Mouse (Mus musculus): ENCODE measurements around the gene Cma2. TPM values are rescaled to one million over a fixed set of nuclear protein-coding genes. Genes with fewer than 3 reads are reported as not detected.
"Not testable (repeated sequence)": the region's sequence is repeated elsewhere in the genome, so short reads cannot be mapped to it uniquely, and the experiment has no call there.

The Cma2 gene
- polyA plus RNA-seq, 1 experiment from 2014 or later: not detected

DNA sequence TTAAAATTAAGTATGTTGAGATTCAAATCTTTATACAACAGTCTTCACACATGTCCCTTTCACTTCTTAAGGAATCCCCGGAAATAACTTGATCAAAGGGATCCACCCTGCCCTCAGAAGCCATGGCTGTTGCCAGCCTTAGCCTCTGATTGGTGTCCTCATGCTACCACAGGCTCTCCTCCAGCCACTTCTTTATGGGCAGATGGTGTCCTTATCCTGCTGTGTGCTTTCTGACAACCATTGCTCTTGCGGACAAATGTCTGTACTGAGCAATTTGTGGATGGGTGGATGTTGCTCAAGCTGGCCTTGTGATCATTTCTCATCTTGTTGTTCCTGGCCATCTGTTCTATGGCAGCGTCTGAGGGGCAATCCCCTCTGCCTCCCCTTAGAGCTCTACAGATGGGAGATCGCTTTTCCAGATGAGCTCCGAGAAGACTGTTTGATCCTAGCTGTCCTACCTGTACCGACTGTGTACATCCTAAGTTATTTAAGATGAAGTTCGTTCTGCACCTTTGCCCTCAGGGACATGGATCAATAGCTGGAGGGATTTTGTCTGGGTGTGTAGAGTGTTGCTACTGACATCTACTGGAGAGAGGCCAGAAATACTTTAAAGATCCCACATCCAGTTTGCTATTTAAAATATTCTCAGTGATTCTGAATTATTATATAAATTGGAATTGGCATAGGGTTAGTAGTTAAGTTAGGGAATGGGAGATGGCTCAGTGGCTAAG lies 10.5 kb upstream of the Cma2 start:
- Histone ChIP-seq H3K36me3 (ENCODE audit: control insufficient read depth, insufficient read depth, low read length) (no peaks in the 10 kb centered on the region), H3K9me3 (ENCODE audit: control insufficient read depth, low read length) (no peaks in the 10 kb centered on the region), H3K4me1 (replicated peaks; ENCODE audit: control insufficient read depth, insufficient read depth, low read length) (no peaks in the 10 kb centered on the region), H3K27ac (ENCODE audit: low read depth, low read length) (no peak overlapping the region), H3K9ac (ENCODE audit: low read depth, low read length) (no peak overlapping the region), H3K4me2 (no peak overlapping the region), H3K27me3 (replicated peaks; ENCODE audit: control insufficient read depth, insufficient read depth, low read length) (no peaks in the 10 kb centered on the region), H3K4me3 (ENCODE audit: low read depth, low read length) (no peak overlapping the region)
- ATAC-seq (replicated peaks; ENCODE audit: low FRiP score) (no peak), DNase-seq (ENCODE audit: low spot score) (no peak)
- 43% methylated on average over 7 of the region's 7 CpGs for WGBS

- Histone ChIP-seq H3K27me3 (replicated peaks; ENCODE audit: control insufficient read depth, insufficient read depth, low read length) (no peaks in the 10 kb centered on the region), H3K4me2 (no peak overlapping the region), H3K4me3 (ENCODE audit: low read depth, low read length) (no peak overlapping the region), H3K9me3 (ENCODE audit: control insufficient read depth, low read length) (no peaks in the 10 kb centered on the region), H3K36me3 (ENCODE audit: control insufficient read depth, insufficient read depth, low read length) (no peaks in the 10 kb centered on the region), H3K9ac (ENCODE audit: low read depth, low read length) (no peak overlapping the region), H3K4me1 (replicated peaks; ENCODE audit: control insufficient read depth, insufficient read depth, low read length) (no peaks in the 10 kb centered on the region), H3K27ac (ENCODE audit: low read depth, low read length) (no peak overlapping the region)
- WGBS: 51% methylated on average over 11 of the region's 11 CpGs
- DNase-seq (ENCODE audit: low spot score) (no peak), ATAC-seq (replicated peaks; ENCODE audit: low FRiP score) (no peak)
Observed at GRCm38 (mm10) chr14:55943601-55944000, 7.2 kb upstream of the Cma2 start.

- Histone ChIP-seq H3K27me3 (replicated peaks; ENCODE audit: control insufficient read depth, insufficient read depth, low read length) (no peaks in the 10 kb centered on the region), H3K4me2 (no peak within 1 kb of the TSS), H3K4me1 (replicated peaks; ENCODE audit: control insufficient read depth, insufficient read depth, low read length) (no peaks in the 10 kb centered on the region), H3K9me3 (ENCODE audit: control insufficient read depth, low read length) (no peaks in the 10 kb centered on the region), H3K27ac (ENCODE audit: low read depth, low read length) (no peak within 1 kb of the TSS), H3K9ac (ENCODE audit: low read depth, low read length) (no peak within 1 kb of the TSS), H3K36me3 (ENCODE audit: control insufficient read depth, insufficient read depth, low read length) (no peaks in the 10 kb centered on the region), H3K4me3 (ENCODE audit: low read depth, low read length) (no peak within 1 kb of the TSS)
- no peak for ATAC-seq (replicated peaks; ENCODE audit: low FRiP score)
- 52% methylated on average over 4 of the region's 4 CpGs for WGBS
- no peak for DNase-seq (ENCODE audit: low spot score)
Observed at GRCm38 (mm10) chr14:55944575-55944974, 6.2 kb upstream of the Cma2 start, which contains the start of gene Cma1. TSS of gene Cma1 (minus strand) at chr14:55944675.

- ATAC-seq (replicated peaks; ENCODE audit: low FRiP score) (no peak), DNase-seq (ENCODE audit: low spot score) (no peak)
- Histone ChIP-seq H3K9ac (ENCODE audit: low read depth, low read length) (no peak overlapping the region), H3K4me3 (ENCODE audit: low read depth, low read length) (no peak overlapping the region), H3K4me2 (no peak overlapping the region), H3K36me3 (ENCODE audit: control insufficient read depth, insufficient read depth, low read length) (no peaks in the 10 kb centered on the region), H3K9me3 (ENCODE audit: control insufficient read depth, low read length) (no peaks in the 10 kb centered on the region), H3K27ac (ENCODE audit: low read depth, low read length) (no peak overlapping the region), H3K27me3 (replicated peaks; ENCODE audit: control insufficient read depth, insufficient read depth, low read length) (no peaks in the 10 kb centered on the region), H3K4me1 (replicated peaks; ENCODE audit: control insufficient read depth, insufficient read depth, low read length) (no peaks in the 10 kb centered on the region)
- 28% methylated on average over 2 of the region's 2 CpGs for WGBS
Observed at GRCm38 (mm10) chr14:55946269-55946969, 4.4 kb upstream of the Cma2 start.

DNA sequence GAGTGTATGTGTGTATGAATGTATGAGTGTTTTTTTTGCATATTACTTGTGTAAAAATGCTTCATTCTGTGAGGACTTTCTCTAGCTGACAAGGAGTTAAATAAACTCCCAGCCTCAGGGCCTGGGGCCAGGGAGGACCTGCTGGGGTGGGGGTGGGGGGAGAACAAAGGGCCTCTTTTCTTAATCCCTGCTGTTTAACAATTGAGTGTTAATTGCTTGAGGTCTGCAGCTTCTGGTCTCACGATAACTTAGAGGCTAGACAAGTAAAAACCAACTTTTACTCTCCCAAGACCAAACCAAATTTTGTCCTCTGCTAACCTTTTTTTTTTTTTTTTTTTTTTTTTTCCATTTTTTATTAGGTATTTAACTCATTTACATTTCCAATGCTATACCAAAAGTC lies 12.5 kb downstream of the Cma2 start:
- 40% methylated on average over 1 of the region's 1 CpGs for WGBS
- H3K9me3 ChIP-seq (ENCODE audit: control insufficient read depth, low read length): no peaks in the 10 kb centered on the region
- H3K4me1 ChIP-seq (replicated peaks; ENCODE audit: control insufficient read depth, insufficient read depth, low read length): no peaks in the 10 kb centered on the region
- no peak overlapping the region for H3K4me2 ChIP-seq
- H3K4me3 ChIP-seq (ENCODE audit: low read depth, low read length): no peak overlapping the region
- H3K36me3 ChIP-seq (ENCODE audit: control insufficient read depth, insufficient read depth, low read length): no peaks in the 10 kb centered on the region
- H3K27ac ChIP-seq (ENCODE audit: low read depth, low read length): no peak overlapping the region
- H3K9ac ChIP-seq (ENCODE audit: low read depth, low read length): no peak overlapping the region
- ATAC-seq (replicated peaks; ENCODE audit: low FRiP score): no peak
- H3K27me3 ChIP-seq (replicated peaks; ENCODE audit: control insufficient read depth, insufficient read depth, low read length): no peaks in the 10 kb centered on the region
- no peak for DNase-seq (ENCODE audit: low spot score)

DNA sequence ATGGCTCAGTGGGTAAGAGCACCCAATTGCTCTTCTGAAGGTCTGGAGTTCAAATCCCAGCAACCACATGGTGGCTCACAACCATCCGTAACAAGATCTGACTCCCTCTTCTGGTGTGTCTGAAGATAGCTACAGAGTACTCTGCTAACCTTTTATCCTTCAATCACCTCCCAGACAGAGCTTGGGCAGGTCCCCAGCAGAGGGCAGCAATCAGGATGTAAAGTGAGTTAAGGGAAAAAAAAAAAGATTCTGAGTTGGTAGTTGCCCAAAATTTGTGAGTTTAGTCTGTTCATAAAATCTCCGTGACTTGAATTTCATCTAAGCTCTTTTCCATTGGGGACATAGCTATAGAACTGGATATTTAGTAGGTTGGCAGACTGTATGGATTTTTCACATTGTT lies 13.1 kb downstream of the Cma2 start:
- 46% methylated on average over 2 of the region's 2 CpGs for WGBS
- H3K4me2 ChIP-seq; H3K36me3 ChIP-seq (ENCODE audit: control insufficient read depth, insufficient read depth, low read length); H3K9me3 ChIP-seq (ENCODE audit: control insufficient read depth, low read length); DNase-seq (ENCODE audit: low spot score); H3K27me3 ChIP-seq (replicated peaks; ENCODE audit: control insufficient read depth, insufficient read depth, low read length); H3K27ac ChIP-seq (ENCODE audit: low read depth, low read length); H3K9ac ChIP-seq (ENCODE audit: low read depth, low read length); H3K4me1 ChIP-seq (replicated peaks; ENCODE audit: control insufficient read depth, insufficient read depth, low read length); H3K4me3 ChIP-seq (ENCODE audit: low read depth, low read length); ATAC-seq (replicated peaks; ENCODE audit: low FRiP score): not testable (repeated sequence)

- not testable (repeated sequence) for H3K9me3 ChIP-seq (ENCODE audit: control insufficient read depth, low read length); H3K4me3 ChIP-seq (ENCODE audit: low read depth, low read length); H3K36me3 ChIP-seq (ENCODE audit: control insufficient read depth, insufficient read depth, low read length); H3K4me2 ChIP-seq; H3K27ac ChIP-seq (ENCODE audit: low read depth, low read length); H3K4me1 ChIP-seq (replicated peaks; ENCODE audit: control insufficient read depth, insufficient read depth, low read length); H3K9ac ChIP-seq (ENCODE audit: low read depth, low read length); H3K27me3 ChIP-seq (replicated peaks; ENCODE audit: control insufficient read depth, insufficient read depth, low read length); DNase-seq (ENCODE audit: low spot score)
- ATAC-seq (replicated peaks; ENCODE audit: low FRiP score): peak; percentile 80
- 56% methylated on average over 1 of the region's 3 CpGs for WGBS
Observed at GRCm38 (mm10) chr14:55987464-55987863, 36.7 kb downstream of the Cma2 start.

- Histone ChIP-seq H3K9ac (ENCODE audit: low read depth, low read length) (no peak overlapping the region), H3K36me3 (ENCODE audit: control insufficient read depth, insufficient read depth, low read length) (no peaks in the 10 kb centered on the region), H3K27me3 (replicated peaks; ENCODE audit: control insufficient read depth, insufficient read depth, low read length) (no peaks in the 10 kb centered on the region), H3K9me3 (ENCODE audit: control insufficient read depth, low read length) (no peaks in the 10 kb centered on the region), H3K4me3 (ENCODE audit: low read depth, low read length) (no peak overlapping the region), H3K27ac (ENCODE audit: low read depth, low read length) (no peak overlapping the region), H3K4me2 (no peak overlapping the region), H3K4me1 (replicated peaks; ENCODE audit: control insufficient read depth, insufficient read depth, low read length) (no peaks in the 10 kb centered on the region)
- WGBS: 65% methylated on average over 3 of the region's 3 CpGs
- DNase-seq (ENCODE audit: low spot score) (no peak), ATAC-seq (replicated peaks; ENCODE audit: low FRiP score) (no peak)
Observed at GRCm38 (mm10) chr14:56013147-56013546, 62.4 kb downstream of the Cma2 start.

- Histone ChIP-seq H3K9ac (ENCODE audit: low read depth, low read length) (no peak overlapping the region), H3K27ac (ENCODE audit: low read depth, low read length) (no peak overlapping the region), H3K4me3 (ENCODE audit: low read depth, low read length) (no peak overlapping the region), H3K27me3 (replicated peaks; ENCODE audit: control insufficient read depth, insufficient read depth, low read length) (no peaks in the 10 kb centered on the region), H3K9me3 (ENCODE audit: control insufficient read depth, low read length) (no peaks in the 10 kb centered on the region), H3K36me3 (ENCODE audit: control insufficient read depth, insufficient read depth, low read length) (no peaks in the 10 kb centered on the region), H3K4me2 (no peak overlapping the region), H3K4me1 (replicated peaks; ENCODE audit: control insufficient read depth, insufficient read depth, low read length) (no peaks in the 10 kb centered on the region)
- ATAC-seq (replicated peaks; ENCODE audit: low FRiP score) (no peak), DNase-seq (ENCODE audit: low spot score) (no peak)
- WGBS: 77% methylated on average over 2 of the region's 2 CpGs
Observed at GRCm38 (mm10) chr14:56013924-56014323, 63.1 kb downstream of the Cma2 start.

Data from liver, embryonic 11.5 days (tissue).